Mouse (Mus musculus) lung, postnatal 0 days (tissue): Measurements from ENCODE around the gene Gpam.

Experiments used
- CTCF ChIP-seq: IDR thresholded peaks from 2 replicates; pipeline ENCODE4 v1.5.1; 2016; ENCODE audit warnings: antibody characterized with exemption, mild to moderate bottlenecking
- EP300 ChIP-seq: IDR thresholded peaks from 2 replicates; pipeline ENCODE4 v1.6.1; 2016; ENCODE audit warnings: antibody characterized with exemption, mild to moderate bottlenecking, control low read depth

- TF ChIP-seq CTCF (no peak), EP300 (no peak)
Observed at GRCm38 (mm10) chr19:55123001-55123536, 4.0 kb downstream of the Gpam start.
